Mouse (Mus musculus): ENCODE measurements around the gene Serpini1. TPM values are rescaled to one million over a fixed set of nuclear protein-coding genes. Genes with fewer than 3 reads are reported as not detected.
A peak's percentile ranks its signal among the peaks of the same experiment; 100 is the strongest.

Serpini1 gene
- polyA plus RNA-seq, 1 experiment from 2014 or later = 201 TPM

- Histone ChIP-seq H3K4me1 (ENCODE audit: control insufficient read depth, insufficient read depth, low read length) (peaks cover 7% of the 10 kb centered on the region), H3K4me2 (ENCODE audit: low read depth, low read length) (no peak overlapping the region), H3K27me3 (ENCODE audit: control insufficient read depth, insufficient read depth, low read length) (no peaks in the 10 kb centered on the region), H3K9ac (replicated peaks; ENCODE audit: low read depth, low read length) (no peak overlapping the region), H3K9me3 (ENCODE audit: control insufficient read depth, low read length) (no peaks in the 10 kb centered on the region), H3K27ac (ENCODE audit: low read depth, low read length) (no peak overlapping the region), H3K36me3 (ENCODE audit: control insufficient read depth, insufficient read depth, low read length) (no peaks in the 10 kb centered on the region), H3K4me3 (ENCODE audit: low read depth, low read length) (no peak overlapping the region)
- ATAC-seq (ENCODE audit: low read depth) = no peak
Observed at GRCm38 (mm10) chr3:75551248-75551647, 6.1 kb upstream of the Serpini1 start.

DNA sequence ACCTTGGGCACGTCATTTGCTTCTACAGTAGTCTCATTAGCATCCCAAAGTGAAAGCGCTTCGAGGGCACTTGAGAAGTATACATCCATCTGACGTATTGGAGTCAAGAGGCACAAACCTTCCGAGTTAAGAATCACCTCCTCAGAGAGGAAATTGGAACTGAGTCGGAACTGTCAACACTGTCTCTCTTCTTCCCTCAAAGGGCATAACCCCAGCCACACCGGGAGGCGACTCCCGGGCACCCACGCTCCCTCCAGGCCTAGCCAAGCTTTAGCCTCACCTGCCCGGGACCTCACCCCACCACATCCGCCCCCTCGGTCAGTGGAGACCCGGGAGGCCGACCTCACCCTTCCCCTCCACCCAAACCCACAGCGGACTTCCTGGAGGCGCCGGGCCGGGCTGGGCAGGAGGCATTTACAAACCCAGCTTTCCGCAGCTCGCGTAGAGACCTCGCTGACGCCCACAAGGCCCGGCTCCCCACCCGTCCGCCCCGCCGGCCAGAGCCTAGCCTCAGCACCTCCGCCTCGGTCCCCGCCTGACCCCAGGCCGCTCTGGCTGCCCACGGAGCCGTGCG, 1.1 kb upstream of the Serpini1 start:
- Histone ChIP-seq H3K4me1 (ENCODE audit: control insufficient read depth, insufficient read depth, low read length) (peaks cover 7% of the 10 kb centered on the region), H3K27ac (ENCODE audit: low read depth, low read length) (peak overlapping the region; percentile 70), H3K36me3 (ENCODE audit: control insufficient read depth, insufficient read depth, low read length) (no peaks in the 10 kb centered on the region), H3K27me3 (ENCODE audit: control insufficient read depth, insufficient read depth, low read length) (no peaks in the 10 kb centered on the region), H3K4me2 (ENCODE audit: low read depth, low read length) (peak overlapping the region; percentile 86), H3K9me3 (ENCODE audit: control insufficient read depth, low read length) (no peaks in the 10 kb centered on the region), H3K9ac (replicated peaks; ENCODE audit: low read depth, low read length) (peak overlapping the region; percentile 90), H3K4me3 (ENCODE audit: low read depth, low read length) (peak overlapping the region; percentile 87)
- WGBS = under 1% methylated on average over 36 of the region's 36 CpGs
- ATAC-seq (ENCODE audit: low read depth) = peak; percentile 52

GRCm38 (mm10) chr3:75556695-75557291, 554 bp upstream of the Serpini1 start, which contains the start of gene Pdcd10:
Gene Pdcd10 (minus strand): TSS chr3:75556856.
- Histone ChIP-seq H3K4me2 (ENCODE audit: low read depth, low read length) (peak within 1 kb of the TSS; percentile 86), H3K9ac (replicated peaks; ENCODE audit: low read depth, low read length) (peak within 1 kb of the TSS; percentile 90), H3K4me3 (ENCODE audit: low read depth, low read length) (peak within 1 kb of the TSS; percentile 87), H3K27ac (ENCODE audit: low read depth, low read length) (peak within 1 kb of the TSS; percentile 76), H3K9me3 (ENCODE audit: control insufficient read depth, low read length) (no peaks in the 10 kb centered on the region), H3K36me3 (ENCODE audit: control insufficient read depth, insufficient read depth, low read length) (no peaks in the 10 kb centered on the region), H3K27me3 (ENCODE audit: control insufficient read depth, insufficient read depth, low read length) (no peaks in the 10 kb centered on the region), H3K4me1 (ENCODE audit: control insufficient read depth, insufficient read depth, low read length) (peaks cover 7% of the 10 kb centered on the region)
- under 1% methylated on average over 34 of the region's 35 CpGs for WGBS
- peak; percentile 96 for ATAC-seq (ENCODE audit: low read depth)

GRCm38 (mm10) chr3:75574074-75574473, 16.7 kb downstream of the Serpini1 start:
- H3K4me3 ChIP-seq (ENCODE audit: low read depth, low read length) = no peak overlapping the region
- no peak overlapping the region for H3K27ac ChIP-seq (ENCODE audit: low read depth, low read length)
- no peaks in the 10 kb centered on the region for H3K4me1 ChIP-seq (ENCODE audit: control insufficient read depth, insufficient read depth, low read length)
- no peaks in the 10 kb centered on the region for H3K36me3 ChIP-seq (ENCODE audit: control insufficient read depth, insufficient read depth, low read length)
- H3K9me3 ChIP-seq (ENCODE audit: control insufficient read depth, low read length) = no peaks in the 10 kb centered on the region
- no peaks in the 10 kb centered on the region for H3K27me3 ChIP-seq (ENCODE audit: control insufficient read depth, insufficient read depth, low read length)
- no peak overlapping the region for H3K9ac ChIP-seq (replicated peaks; ENCODE audit: low read depth, low read length)
- ATAC-seq (ENCODE audit: low read depth) = no peak
- 74% methylated on average over 2 of the region's 2 CpGs for WGBS
- no peak overlapping the region for H3K4me2 ChIP-seq (ENCODE audit: low read depth, low read length)

DNA sequence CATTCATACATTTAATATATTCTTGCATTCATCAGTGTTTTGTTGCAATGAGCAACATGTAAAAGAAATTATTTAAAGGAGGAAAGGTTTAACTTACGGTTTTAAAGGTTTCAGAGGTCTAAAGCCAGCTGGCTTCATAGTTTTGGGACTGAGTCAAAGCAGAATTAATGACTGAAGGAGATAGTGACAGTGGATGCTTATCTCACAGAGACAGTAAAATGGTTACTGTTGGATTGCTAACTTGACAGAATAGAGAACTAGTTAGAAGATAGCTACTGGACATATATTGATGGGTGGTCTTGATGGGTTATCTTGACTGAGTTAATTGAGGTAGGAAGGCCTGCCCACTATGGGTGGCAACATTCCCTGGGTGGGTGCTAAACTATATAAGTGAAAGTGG, 18.2 kb downstream of the Serpini1 start:
- no peaks in the 10 kb centered on the region for H3K9me3 ChIP-seq (ENCODE audit: control insufficient read depth, low read length)
- no peak for ATAC-seq (ENCODE audit: low read depth)
- H3K36me3 ChIP-seq (ENCODE audit: control insufficient read depth, insufficient read depth, low read length) = no peaks in the 10 kb centered on the region
- H3K27ac ChIP-seq (ENCODE audit: low read depth, low read length) = no peak overlapping the region
- no peak overlapping the region for H3K4me3 ChIP-seq (ENCODE audit: low read depth, low read length)
- no peak overlapping the region for H3K9ac ChIP-seq (replicated peaks; ENCODE audit: low read depth, low read length)
- no peaks in the 10 kb centered on the region for H3K27me3 ChIP-seq (ENCODE audit: control insufficient read depth, insufficient read depth, low read length)
- H3K4me2 ChIP-seq (ENCODE audit: low read depth, low read length) = no peak overlapping the region
- 81% methylated on average over 1 of the region's 1 CpGs for WGBS
- H3K4me1 ChIP-seq (ENCODE audit: control insufficient read depth, insufficient read depth, low read length) = no peaks in the 10 kb centered on the region

DNA sequence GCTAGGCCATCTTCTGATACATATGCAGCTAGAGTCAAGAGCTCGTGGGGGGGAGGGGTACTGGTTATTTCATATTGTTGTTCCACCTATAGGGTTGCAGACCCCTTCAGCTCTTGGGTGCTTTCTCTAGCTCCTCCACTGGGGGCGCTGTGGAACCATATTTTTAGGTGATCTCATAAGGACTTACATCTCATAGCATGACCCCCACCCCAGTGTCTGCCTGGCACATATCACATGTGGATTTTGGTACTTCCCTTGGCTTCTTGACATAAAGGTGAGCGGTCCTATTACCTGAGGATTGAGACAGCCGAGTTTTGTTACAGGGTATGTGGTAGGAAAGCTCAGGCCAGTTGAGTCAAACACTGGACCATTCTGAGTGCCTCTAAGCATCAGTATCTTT, 22.0 kb downstream of the Serpini1 start:
- no peaks in the 10 kb centered on the region for H3K4me1 ChIP-seq (ENCODE audit: control insufficient read depth, insufficient read depth, low read length)
- no peaks in the 10 kb centered on the region for H3K27me3 ChIP-seq (ENCODE audit: control insufficient read depth, insufficient read depth, low read length)
- peak; percentile 51; the same call in 1 of the 2 replicates for ATAC-seq (ENCODE audit: low read depth)
- H3K4me3 ChIP-seq (ENCODE audit: low read depth, low read length) = no peak overlapping the region
- H3K9me3 ChIP-seq (ENCODE audit: control insufficient read depth, low read length) = no peaks in the 10 kb centered on the region
- no peak overlapping the region for H3K27ac ChIP-seq (ENCODE audit: low read depth, low read length)
- no peak overlapping the region for H3K9ac ChIP-seq (replicated peaks; ENCODE audit: low read depth, low read length)
- H3K4me2 ChIP-seq (ENCODE audit: low read depth, low read length) = no peak overlapping the region
- WGBS = 60% methylated on average over 4 of the region's 4 CpGs
- H3K36me3 ChIP-seq (ENCODE audit: control insufficient read depth, insufficient read depth, low read length) = no peaks in the 10 kb centered on the region

DNA sequence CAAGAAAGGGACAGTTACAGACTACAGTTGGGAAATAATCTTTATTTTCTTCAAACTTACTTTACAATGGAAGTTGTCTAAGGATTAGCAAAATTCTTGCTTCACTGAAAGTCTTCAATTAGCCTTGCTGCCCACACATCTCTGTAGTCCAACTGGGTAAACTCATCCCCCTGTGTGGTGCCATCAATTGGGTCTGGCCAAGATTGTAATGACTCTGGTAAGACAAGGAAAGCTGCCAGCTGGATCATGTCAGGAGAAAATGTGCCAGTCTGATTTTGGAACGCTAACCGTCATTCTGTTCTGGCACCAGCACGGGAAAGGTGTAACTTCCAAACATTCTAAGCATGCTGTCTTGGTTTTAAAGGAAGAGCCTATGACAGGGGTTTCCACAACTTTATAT, 25.9 kb downstream of the Serpini1 start:
- no peak for ATAC-seq (ENCODE audit: low read depth)
- 94% methylated on average over 3 of the region's 3 CpGs for WGBS
- Histone ChIP-seq H3K4me1 (ENCODE audit: control insufficient read depth, insufficient read depth, low read length) (no peaks in the 10 kb centered on the region), H3K27me3 (ENCODE audit: control insufficient read depth, insufficient read depth, low read length) (no peaks in the 10 kb centered on the region), H3K9ac (replicated peaks; ENCODE audit: low read depth, low read length) (no peak overlapping the region), H3K36me3 (ENCODE audit: control insufficient read depth, insufficient read depth, low read length) (no peaks in the 10 kb centered on the region), H3K27ac (ENCODE audit: low read depth, low read length) (no peak overlapping the region), H3K4me2 (ENCODE audit: low read depth, low read length) (no peak overlapping the region), H3K9me3 (ENCODE audit: control insufficient read depth, low read length) (no peaks in the 10 kb centered on the region), H3K4me3 (ENCODE audit: low read depth, low read length) (no peak overlapping the region)

DNA sequence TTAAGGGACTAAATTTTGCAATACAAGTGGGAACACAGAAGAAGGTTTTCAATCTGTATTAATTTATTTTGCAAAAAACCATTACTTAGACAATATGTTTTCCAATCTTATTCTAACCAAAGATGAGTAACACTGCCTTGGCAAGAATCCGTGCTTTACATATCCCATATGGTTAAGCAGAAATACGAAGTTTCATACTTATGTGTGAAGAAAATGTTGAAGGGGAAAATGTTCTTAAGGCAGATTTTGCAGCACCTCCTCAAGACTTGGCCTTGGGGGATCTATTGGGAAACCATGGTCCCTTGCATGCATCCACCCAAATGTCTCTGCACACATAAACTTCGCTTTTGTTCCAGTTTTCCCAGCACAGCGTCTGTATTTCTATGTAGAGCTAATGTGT, 27.6 kb downstream of the Serpini1 start:
- no peak for ATAC-seq (ENCODE audit: low read depth)
- Histone ChIP-seq H3K9ac (replicated peaks; ENCODE audit: low read depth, low read length) (no peak overlapping the region), H3K4me2 (ENCODE audit: low read depth, low read length) (no peak overlapping the region), H3K27me3 (ENCODE audit: control insufficient read depth, insufficient read depth, low read length) (no peaks in the 10 kb centered on the region), H3K4me3 (ENCODE audit: low read depth, low read length) (no peak overlapping the region), H3K4me1 (ENCODE audit: control insufficient read depth, insufficient read depth, low read length) (no peaks in the 10 kb centered on the region), H3K9me3 (ENCODE audit: control insufficient read depth, low read length) (no peaks in the 10 kb centered on the region), H3K36me3 (ENCODE audit: control insufficient read depth, insufficient read depth, low read length) (no peaks in the 10 kb centered on the region), H3K27ac (ENCODE audit: low read depth, low read length) (no peak overlapping the region)
- 89% methylated on average over 4 of the region's 4 CpGs for WGBS

DNA sequence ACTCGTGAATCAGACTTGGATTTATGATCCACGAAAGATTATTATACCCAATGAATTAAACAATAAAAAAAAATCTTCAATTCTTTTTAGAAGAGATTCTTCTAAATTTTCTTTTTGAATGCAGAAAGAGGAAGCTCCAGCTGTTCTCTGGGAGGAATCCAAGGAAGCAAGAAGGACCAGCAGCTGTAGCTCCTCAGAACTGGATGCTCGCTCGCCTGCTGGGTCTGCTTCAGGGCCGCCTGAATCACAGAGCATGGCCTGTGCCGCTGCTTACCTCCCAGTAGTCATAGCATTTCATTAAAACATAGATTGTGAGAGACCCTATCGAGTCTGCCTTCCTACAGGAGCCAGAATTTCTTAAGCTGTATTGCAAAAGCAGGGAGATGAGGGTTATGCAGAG, 53.7 kb downstream of the Serpini1 start:
- 72% methylated on average over 7 of the region's 7 CpGs for WGBS
- Histone ChIP-seq H3K27me3 (ENCODE audit: control insufficient read depth, insufficient read depth, low read length) (no peaks in the 10 kb centered on the region), H3K9me3 (ENCODE audit: control insufficient read depth, low read length) (no peaks in the 10 kb centered on the region), H3K9ac (replicated peaks; ENCODE audit: low read depth, low read length) (no peak overlapping the region), H3K27ac (ENCODE audit: low read depth, low read length) (no peak overlapping the region), H3K4me2 (ENCODE audit: low read depth, low read length) (no peak overlapping the region), H3K4me1 (ENCODE audit: control insufficient read depth, insufficient read depth, low read length) (no peaks in the 10 kb centered on the region), H3K4me3 (ENCODE audit: low read depth, low read length) (no peak overlapping the region), H3K36me3 (ENCODE audit: control insufficient read depth, insufficient read depth, low read length) (no peaks in the 10 kb centered on the region)
- no peak for ATAC-seq (ENCODE audit: low read depth)

Data from neural tube, embryonic 14.5 days (tissue).